Mouse (Mus musculus) adrenal gland, adult 2 months (tissue): ENCODE data around the gene Bcl7b. TPM values are rescaled to one million over a fixed set of nuclear protein-coding genes. Genes with fewer than 3 reads are reported as not detected.
"Not testable (repeated sequence)": the region's sequence is repeated elsewhere in the genome, so short reads cannot be mapped to it uniquely, and the experiment has no call there.

Experiments used
- DNase-seq: peaks from one replicate; pipeline ENCODE4 v3.0.0; 2021
- microRNA-seq, 2 experiments: library from miRNA; unstranded; fragments of <30 nt; microRNA quantifications; one replicate each; pipeline ENCODE4 v1.2.0; 2021
- polyA plus RNA-seq: library from polyadenylated mRNA; depleted of rRNA; stranded (reverse); fragments of >200 nt; gene quantifications from 2 replicates; pipeline ENCODE4 v1.2.3, GENCODE M21; 2012; rRNA removed
- total RNA-seq, 2 experiments: library from RNA; stranded (reverse); gene quantifications; 2 replicates each; pipeline ENCODE4 v1.2.3; 2021

The Bcl7b gene
- total and polyA plus RNA-seq, 3 experiments = 77.9 to 95.3 (median 79.9) TPM

- DNase-seq = no peak
Observed at GRCm38 (mm10) chr5:135216871-135217270, 48.8 kb downstream of the Bcl7b start.

- DNase-seq = peak; percentile 61
Observed at GRCm38 (mm10) chr5:135220941-135221340, 52.9 kb downstream of the Bcl7b start.

GRCm38 (mm10) chr5:135222066-135222465, 54.0 kb downstream of the Bcl7b start:
- no peak for DNase-seq

- no peak for DNase-seq
Observed at GRCm38 (mm10) chr5:135224169-135224568, 56.1 kb downstream of the Bcl7b start.

- DNase-seq = not testable (repeated sequence)
Observed at GRCm38 (mm10) chr5:135225879-135226278, 57.8 kb downstream of the Bcl7b start.

- DNase-seq = no peak
Observed at GRCm38 (mm10) chr5:135230186-135230585, 62.1 kb downstream of the Bcl7b start.

Small RNA genes lying within 50 kb of the gene (microRNA-seq; reads per million reads assigned to microRNA genes)
- 0 reads per million in 2 experiments for gene Gm25315

Other genes starting within 250 kb of the Bcl7b start
- 10 to 100 TPM; 23.5 to 33.1 TPM for gene Mettl27, start 235.9 kb upstream of the Bcl7b start, total RNA-seq
- 22.5 and 39.1 TPM in 2 replicates for gene Mettl27, start 235.9 kb upstream of the Bcl7b start, polyA plus RNA-seq
- gene Cldn4, start 221.3 kb upstream of the Bcl7b start, total RNA-seq = not detected
- gene Cldn4, start 221.3 kb upstream of the Bcl7b start, polyA plus RNA-seq = 0.06 TPM in 1 of 2 replicates, not detected in the other
- under 1 TPM; 0.62 to 0.75 TPM for gene Cldn3, start 182.1 kb upstream of the Bcl7b start, total RNA-seq
- gene Cldn3, start 182.1 kb upstream of the Bcl7b start, polyA plus RNA-seq = 2.9 and 3.7 TPM in 2 replicates
- gene Abhd11, start 159.1 kb upstream of the Bcl7b start, total RNA-seq = 10 to 100 TPM; 51.7 to 52.4 TPM
- 90.8 and 100.0 TPM in 2 replicates for gene Abhd11, start 159.1 kb upstream of the Bcl7b start, polyA plus RNA-seq
- gene Stx1a, start 144.8 kb upstream of the Bcl7b start, total RNA-seq = 1 to 10 TPM; 5.9 to 7.5 TPM
- gene Stx1a, start 144.8 kb upstream of the Bcl7b start, polyA plus RNA-seq = 23.2 and 31.8 TPM in 2 replicates
- 10 to 100 TPM; 30.7 to 43.3 TPM for gene Dnajc30, start 104.1 kb upstream of the Bcl7b start, total RNA-seq
- gene Dnajc30, start 104.1 kb upstream of the Bcl7b start, polyA plus RNA-seq = 85.4 and 105 TPM in 2 replicates
- gene Bud23, start 103.3 kb upstream of the Bcl7b start, total RNA-seq = 10 to 100 TPM; 46.3 to 62.4 TPM
- gene Bud23, start 103.3 kb upstream of the Bcl7b start, polyA plus RNA-seq = 62.8 and 65.6 TPM in 2 replicates
- 1 to 10 TPM; 1.4 to 4.5 TPM for gene Vps37d, start 90.0 kb upstream of the Bcl7b start, total RNA-seq
- gene Vps37d, start 90.0 kb upstream of the Bcl7b start, polyA plus RNA-seq = 7.4 and 9.7 TPM in 2 replicates
- gene Mlxipl, start 78.4 kb upstream of the Bcl7b start, total RNA-seq = 10 to 100 TPM; 49.2 to 91.7 TPM
- gene Mlxipl, start 78.4 kb upstream of the Bcl7b start, polyA plus RNA-seq = 127 and 165 TPM in 2 replicates
- 10 to 100 TPM; 22.7 to 35.9 TPM for gene Tbl2, start 18.6 kb upstream of the Bcl7b start, total RNA-seq
- gene Tbl2, start 18.6 kb upstream of the Bcl7b start, polyA plus RNA-seq = 8.7 and 9.2 TPM in 2 replicates
- gene Baz1b, start 19.0 kb downstream of the Bcl7b start, total RNA-seq = 10 to 100 TPM; 70.8 to 78.3 TPM
- 26.8 and 30.8 TPM in 2 replicates for gene Baz1b, start 19.0 kb downstream of the Bcl7b start, polyA plus RNA-seq
- gene Fzd9, start 82.9 kb downstream of the Bcl7b start, total RNA-seq = 10 to 100 TPM in 1 of 2 experiments, 1 to 10 TPM in 1; 2.0 to 10.6 TPM
- 9.6 and 14.0 TPM in 2 replicates for gene Fzd9, start 82.9 kb downstream of the Bcl7b start, polyA plus RNA-seq
- not detected for gene Fkbp6, start 181.8 kb downstream of the Bcl7b start, total RNA-seq
- 0.08 TPM in 1 of 2 replicates, not detected in the other for gene Fkbp6, start 181.8 kb downstream of the Bcl7b start, polyA plus RNA-seq
- gene Trim50, start 185.0 kb downstream of the Bcl7b start, total RNA-seq = not detected
- 0.09 TPM in 1 of 2 replicates, not detected in the other for gene Trim50, start 185.0 kb downstream of the Bcl7b start, polyA plus RNA-seq
- gene Nsun5, start 201.7 kb downstream of the Bcl7b start, total RNA-seq = 10 to 100 TPM; 16.8 to 23.0 TPM
- 34.1 and 35.0 TPM in 2 replicates for gene Nsun5, start 201.7 kb downstream of the Bcl7b start, polyA plus RNA-seq
- gene Pom121, start 226.3 kb downstream of the Bcl7b start, total RNA-seq = 10 to 100 TPM; 18.7 to 23.3 TPM
- 32.7 and 36.3 TPM in 2 replicates for gene Pom121, start 226.3 kb downstream of the Bcl7b start, polyA plus RNA-seq